Mouse (Mus musculus): ENCODE data around the gene Neu2.

GRCm38 (mm10) chr1:87626344-87626743 is 116.7 kb downstream of the Neu2 start:
- TF ChIP-seq POLR2A (IDR thresholded peaks at IDR 0.05; ENCODE audit: low read depth, low read length) (no peak), CTCF (IDR thresholded peaks at IDR 0.05; ENCODE audit: extremely low read depth, insufficient read depth, insufficient read length, insufficient replicate concordance) (no peak)
